Mouse (Mus musculus) left cerebral cortex, adult 9 months (tissue): ENCODE measurements around the gene Rasl11b.

Experiments used
- DNase-seq, 2 experiments: peaks; one replicate each; pipeline ENCODE4 v3.0.0; 2022; ENCODE audit warnings: low spot score in 2 of 2

The Rasl11b gene

DNA sequence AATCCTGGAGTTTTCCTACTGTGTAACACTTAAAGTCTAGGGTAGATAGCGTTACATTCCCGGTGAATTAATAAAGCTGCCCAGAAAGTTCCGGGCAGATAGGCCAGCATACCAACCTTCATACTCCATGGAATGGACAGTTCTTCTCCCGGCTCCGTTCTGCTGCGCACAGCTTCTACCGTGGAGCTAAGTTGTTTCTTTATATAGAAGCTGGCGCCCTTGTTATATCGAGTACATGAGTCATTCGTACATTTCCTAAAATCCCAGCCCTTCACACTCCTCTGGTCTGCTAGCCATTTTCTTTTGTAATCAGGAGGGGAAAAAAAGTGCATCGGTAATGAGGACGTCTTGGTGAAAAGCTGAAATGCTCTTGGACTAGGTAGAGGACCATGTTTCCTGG lies 7.0 kb upstream of the Rasl11b start:
- peak in 1 of 2 experiments; percentile 42 for DNase-seq

DNA sequence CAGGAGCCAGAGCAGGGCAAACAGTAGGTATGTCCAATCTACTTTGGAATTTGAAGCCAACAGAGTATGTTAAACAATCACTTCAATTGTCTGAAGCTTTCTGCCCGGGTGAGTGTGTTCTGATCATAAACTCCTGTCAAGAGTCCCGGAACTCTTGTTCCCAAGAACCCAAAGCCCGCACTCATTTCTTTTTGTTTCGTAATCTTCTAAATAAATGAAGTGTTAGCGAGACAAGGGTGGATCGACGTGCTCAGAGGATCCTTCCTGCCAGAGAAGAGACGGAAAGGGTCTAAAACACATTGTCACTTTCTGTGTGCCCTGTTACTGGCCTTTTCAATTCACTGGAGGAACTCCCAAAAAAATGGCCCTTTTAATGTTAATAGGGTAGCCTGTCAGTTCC lies 6.2 kb upstream of the Rasl11b start:
- no peak for DNase-seq

DNA sequence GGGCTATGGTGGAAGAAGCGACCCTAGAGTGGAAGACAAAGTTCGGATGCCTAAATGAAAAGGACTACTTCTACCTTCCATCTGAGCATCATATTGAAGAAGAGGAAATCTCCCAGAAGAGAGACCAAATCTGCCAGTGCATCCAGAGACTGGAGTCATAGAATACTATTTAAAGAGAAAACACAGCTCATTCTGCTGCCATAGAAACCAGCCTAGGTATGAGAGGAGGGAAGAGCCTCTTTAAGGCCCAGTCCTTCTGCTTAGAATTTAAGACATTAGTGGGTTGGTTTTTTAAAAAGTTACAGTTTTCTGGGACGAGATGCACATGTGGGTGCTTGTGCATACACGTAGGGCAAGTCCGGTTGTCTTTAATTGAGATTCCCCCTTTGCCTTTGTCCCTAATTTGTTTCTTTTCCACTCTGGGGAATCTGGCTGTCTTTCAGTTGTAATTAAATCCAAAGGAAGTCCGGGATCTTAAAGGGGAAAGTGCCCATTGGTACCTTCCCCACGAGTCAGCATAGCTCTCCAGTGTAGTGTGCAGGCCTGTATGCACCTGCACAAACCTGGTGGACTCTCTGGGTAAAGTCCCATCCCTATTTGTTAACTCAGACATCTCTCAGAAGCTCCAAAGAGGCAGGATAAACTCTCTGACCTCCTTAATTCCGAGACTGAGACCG lies 5.5 kb upstream of the Rasl11b start:
- no peak for DNase-seq

DNA sequence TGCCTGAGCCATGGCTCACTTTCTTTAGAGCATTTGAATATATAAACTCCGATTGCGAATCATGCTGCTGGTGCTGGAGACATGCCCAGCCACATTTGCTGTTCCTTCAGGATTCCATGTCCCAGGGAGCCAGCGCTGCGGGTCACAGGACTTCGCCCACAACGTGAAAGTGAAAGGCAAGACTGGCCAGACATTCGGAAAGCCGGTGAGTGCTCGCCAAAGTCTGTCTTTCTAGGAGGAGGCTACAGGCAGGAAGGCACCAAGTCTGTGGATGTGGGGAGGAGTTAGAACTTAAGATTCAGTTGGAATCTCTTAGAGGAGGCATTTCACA lies 5.0 kb upstream of the Rasl11b start:
- DNase-seq: peak in 1 of 2 experiments; percentile 42

DNA sequence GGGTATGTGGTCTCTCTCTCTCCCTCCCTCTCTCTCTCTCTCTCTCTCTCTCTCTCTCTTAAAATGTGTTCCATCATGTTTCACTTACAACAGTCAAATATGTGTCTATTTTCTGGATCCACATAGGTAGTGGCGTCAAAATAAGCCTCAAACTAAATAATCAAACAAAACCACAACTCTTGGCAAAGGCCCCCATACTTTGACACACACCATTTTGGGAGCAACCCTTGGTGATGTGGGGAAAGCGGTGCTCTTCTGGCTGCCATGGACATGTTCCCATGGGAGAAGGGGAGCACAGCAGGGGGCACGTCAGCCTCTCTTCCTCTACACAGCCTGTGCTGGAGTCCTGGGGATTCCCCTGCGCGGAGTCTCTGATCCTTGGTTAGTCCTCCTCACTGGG lies 4.2 kb upstream of the Rasl11b start:
- DNase-seq: no peak

DNA sequence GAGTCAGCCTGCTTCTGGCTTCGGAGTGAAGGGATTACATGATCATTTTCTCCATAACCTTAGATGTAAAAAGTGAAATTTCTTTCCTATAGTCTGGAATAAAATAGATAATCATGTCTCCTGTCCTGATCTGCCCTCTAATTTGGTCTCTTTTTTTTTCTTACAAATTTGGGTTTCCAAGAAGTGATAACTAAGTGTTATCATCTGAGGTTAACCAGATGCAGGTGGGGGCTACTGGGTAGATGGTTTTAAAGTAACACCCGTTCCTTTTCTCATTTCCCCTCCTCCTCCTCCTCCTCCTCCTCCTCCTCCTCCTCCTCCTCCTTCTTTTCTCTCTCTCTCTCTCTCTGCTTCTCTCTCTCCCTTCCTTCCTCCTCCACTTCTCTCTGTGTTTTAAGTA lies 2.1 kb upstream of the Rasl11b start:
- DNase-seq: no peak

DNA sequence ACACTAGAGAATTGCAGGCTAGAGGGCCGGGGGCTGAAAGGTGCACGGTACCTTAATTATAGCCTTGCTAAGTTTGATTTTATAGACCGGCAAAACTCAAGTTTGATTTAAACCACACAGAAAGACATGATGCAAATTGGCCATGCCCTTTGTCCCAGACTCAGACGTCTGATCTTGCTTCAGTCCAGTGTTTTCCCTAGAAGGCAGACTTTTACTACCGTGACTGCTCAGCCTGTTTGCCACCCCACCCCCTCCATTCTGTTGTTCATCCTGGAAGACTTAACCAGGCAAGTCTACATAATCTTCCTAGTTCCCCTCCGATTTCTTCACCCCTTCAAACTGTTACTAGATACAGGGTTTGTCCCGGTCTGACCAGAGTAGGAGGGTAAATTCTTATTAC lies 1.5 kb upstream of the Rasl11b start:
- no peak for DNase-seq

DNA sequence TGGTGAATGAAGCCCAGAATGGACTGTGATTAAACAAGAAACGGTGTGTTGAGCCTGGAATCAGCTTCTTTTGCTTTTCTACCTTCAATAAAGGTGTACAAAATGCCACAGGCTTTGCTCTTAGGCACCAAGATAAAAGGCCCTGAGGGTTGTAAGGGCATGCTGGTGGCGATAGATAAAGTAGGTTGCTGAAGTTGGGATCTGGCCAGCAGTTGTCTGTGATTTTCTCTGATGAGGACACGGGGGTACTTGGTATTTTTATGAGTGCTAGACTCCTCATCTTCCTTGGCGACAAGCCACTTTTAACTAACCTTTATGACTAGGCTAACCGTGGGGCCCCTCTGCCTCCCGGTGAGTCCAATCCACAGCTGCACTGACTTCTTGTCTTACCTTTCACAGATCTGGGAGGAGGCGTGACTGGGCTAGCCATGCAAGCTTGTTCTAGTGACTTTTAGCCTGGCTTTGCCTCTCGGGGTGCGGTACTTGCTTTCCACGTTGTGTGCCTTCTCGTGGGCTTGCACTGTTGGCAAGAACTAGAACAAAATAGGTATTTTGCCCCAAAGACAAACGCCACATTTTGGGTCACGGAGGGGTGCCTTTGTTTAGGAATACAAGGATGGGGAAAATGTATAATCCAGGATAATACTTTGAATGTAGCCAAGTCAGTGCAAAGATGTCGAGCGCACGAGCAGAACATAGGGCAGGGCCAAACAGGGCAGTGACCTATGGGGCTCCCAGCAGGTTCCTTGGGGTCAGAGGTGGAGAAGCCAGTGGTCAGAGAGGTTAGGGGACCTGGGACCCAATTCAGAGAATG lies 852 bp upstream of the Rasl11b start:
- DNase-seq: no peak

DNA sequence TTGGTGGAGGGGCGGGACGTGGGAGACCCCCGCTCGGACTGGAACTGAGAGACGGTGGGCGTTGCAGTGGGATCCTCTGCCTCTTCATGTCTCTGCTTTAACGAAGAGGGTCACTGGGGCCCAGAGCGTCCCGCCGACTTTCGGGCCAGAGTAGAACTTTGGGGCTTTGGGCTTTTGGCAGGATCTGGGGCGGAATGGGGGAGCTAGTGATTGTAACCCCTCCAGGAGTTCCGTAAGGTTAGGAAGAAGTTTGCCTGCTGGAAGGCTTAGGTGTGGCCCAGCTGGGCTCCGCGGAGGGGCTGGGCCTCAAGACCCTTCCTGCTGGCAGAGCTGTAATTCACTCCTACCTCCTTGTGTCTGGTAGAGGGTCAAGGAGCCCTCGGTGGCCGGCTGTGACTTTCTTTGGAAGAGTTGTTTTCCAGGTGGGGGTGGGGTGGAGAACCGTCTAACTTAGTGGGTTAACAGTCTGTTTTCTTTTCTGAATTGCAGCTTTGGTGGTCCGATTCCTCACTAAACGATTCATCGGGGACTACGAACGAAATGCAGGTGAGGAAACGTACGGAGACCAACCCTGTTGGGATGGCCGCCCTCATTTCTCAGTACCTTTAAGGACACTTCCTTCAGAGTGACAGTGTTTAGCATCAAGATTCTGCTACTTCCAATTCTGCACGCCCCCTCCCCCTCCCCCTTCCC lies 674 bp downstream of the Rasl11b start:
- no peak for DNase-seq

DNA sequence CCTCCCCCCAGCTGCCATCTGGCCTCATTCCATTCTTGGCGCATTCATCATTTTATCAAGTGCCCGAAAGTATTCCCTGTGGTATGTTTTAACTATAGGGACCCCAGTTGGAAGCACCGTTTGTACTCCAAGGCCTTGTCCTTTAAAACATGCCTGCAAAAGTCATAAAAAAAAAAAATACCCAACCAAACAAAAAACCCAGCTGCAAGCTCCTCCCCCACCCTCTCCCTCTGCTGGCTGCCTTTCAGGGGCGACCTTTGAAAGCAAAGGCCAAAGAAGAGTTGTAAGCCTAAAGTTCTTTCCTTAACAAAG lies 1.2 kb downstream of the Rasl11b start:
- DNase-seq: no peak

DNA sequence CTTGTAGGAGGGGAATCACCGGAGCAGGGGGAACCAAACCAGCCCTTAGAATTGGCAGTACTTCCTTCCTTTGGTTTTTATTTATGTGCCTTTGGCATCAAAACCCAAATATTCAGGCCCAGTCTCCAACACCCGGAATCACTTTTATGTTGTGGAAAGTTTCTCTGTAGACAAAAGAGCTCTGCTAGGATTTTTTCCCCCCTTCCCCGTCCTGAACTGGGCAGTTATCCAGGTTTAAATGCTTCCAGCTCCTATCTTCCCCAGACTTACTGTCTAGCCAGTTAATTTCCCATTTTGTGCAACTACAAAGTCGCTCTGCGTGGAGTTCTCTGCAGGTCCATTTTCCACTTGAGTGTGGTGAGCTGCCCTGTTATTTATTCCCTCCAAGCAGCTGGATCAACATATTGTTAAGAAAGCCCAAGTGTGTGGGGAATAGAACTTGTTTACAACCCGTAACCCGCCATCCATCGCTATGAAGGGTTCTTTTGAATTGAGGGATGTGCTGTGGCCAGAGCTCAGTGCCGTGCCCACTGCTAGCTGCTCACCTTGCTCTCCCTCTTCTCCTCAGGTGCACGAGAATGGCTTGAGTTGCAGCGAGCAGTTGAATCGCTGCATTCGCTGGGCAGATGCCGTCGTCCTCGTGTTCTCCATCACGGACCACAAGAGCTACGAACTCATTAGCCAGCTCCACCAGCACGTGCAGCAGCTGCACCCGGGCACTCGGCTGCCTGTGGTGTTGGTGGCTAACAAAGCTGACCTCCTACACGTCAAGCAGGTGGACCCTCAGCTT lies 2.6 kb downstream of the Rasl11b start:
- DNase-seq: no peak

DNA sequence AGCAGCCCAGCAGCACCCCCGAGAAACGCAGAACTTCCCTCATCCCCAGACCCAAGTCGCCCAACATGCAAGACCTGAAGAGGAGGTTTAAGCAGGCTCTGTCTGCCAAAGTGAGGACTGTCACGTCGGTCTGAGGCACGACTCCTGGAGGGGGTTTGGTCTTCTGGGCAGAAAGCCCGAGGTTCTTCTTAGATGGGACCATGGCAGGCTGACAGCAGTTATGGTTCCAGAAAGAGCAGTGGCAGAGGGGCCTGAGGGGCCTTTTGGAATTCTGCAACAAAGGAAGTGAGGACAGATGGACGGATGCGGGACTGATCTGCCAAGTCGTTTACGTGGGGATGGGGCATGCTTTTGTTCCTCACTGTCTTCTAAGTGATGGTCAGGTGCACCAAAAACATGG lies 3.4 kb downstream of the Rasl11b start:
- no peak for DNase-seq

DNA sequence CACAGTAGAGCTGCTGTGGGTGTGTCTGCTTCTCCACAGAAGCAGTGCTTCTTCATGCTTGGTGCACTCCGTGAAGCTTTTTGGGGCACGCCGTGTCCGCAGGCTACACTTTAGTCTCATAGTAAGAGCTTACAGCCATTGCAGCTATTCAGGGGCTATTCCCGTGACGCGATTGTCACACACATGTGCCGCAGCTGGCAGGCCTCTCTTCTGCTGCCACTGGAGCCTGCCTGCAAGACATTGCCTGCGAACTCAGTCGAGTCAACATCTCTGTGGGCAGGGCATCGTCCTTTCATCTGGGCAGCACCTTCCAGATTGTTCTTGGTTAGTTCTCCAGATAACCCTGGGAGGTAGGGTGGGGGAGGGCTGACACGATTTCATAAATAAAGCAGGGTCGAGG lies 4.7 kb downstream of the Rasl11b start:
- no peak for DNase-seq

DNA sequence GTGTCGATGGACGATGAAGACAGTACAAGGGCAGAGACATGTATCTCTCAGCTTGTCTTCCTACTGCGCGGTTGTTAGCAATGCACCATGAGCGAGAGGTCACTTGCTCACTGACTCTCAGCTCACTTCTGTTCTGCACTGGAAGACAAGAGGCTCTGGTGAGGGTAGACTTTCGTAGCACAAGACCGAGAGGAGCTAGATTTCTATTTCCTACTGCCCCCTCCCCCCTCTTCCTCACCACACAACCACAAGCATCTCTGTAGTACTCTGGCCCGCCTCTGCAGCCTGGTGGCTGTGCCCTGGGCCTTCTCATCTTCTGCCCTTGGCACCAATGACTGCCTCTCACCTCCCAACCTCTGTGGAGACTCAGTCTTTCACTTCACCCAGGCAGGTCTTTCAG lies 5.4 kb downstream of the Rasl11b start:
- no peak for DNase-seq

DNA sequence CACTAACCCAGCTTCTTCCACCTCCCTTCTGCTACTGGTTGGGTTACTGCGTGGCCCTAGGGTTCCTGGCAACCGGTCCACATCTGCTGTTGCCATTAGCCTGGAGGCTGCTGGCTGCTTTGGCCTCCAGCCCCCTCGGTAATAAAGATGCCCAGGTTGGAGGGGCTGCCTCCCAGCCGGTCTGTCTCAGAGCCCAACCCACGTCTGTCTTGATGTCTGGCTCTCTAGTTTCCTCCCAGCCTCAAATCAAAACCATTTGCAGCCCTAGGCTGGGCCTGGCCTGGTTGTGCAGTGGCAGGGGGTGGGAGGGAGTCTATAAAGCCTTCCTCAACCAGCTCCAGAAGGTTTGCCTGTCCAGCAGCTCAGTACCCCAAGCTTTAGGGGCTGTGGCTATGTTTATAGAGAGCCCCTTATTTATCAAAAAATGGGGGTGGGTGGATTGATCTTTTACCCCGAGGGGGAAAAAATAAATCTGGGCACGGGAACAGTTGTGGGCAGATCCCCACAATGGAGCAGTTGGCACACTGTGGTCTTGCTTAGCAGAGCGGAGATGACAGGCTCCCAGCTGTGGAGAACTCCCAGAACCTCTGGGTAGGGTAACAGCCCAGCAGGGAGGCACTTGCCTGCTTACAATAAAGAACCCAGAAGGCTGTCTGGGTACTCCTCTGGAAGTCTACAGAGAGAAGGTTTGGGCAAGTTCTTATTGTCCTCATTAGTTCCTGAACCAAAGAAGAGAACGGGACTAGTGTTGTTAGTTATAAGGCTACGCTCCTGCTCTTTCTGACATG lies 6.7 kb downstream of the Rasl11b start:
- DNase-seq: no peak

DNA sequence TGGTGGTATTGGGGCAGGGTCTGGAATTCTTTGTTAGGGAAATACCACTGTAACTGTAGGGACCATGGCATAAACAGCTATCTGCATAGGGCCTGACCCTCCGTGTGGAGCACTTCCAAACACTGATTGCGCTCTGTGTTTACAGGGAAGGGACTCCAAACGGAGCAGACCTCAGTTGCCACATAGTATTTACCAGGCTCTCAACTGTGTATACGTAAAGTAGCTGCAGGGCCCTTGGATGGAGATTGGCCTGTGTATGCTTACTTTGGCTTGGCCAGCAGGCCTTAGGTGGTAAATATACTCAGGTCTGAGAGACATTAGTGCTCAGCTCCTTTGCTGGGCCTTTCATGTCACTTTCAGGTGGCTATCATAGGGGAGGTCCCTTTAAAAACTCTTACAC lies 7.4 kb downstream of the Rasl11b start:
- no peak for DNase-seq

DNA sequence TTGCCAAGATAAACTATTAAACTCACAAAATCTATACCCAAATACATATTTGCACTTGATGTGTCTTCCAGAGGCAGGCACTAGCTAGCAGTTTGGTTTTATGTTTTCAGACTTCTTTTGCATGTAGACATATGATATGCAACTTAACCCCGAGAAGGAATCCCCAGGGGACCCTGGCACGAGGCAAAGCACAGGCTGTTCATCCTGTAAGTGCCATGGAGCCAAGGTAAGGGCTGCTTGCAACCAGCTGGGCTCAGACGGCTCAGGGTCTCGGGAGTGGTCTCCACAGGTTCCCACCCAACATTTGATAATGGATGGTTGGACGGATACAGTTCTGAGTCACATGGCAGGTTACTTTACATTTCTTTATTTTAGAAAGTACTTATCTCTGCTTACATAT lies 9.4 kb downstream of the Rasl11b start:
- no peak for DNase-seq

DNA sequence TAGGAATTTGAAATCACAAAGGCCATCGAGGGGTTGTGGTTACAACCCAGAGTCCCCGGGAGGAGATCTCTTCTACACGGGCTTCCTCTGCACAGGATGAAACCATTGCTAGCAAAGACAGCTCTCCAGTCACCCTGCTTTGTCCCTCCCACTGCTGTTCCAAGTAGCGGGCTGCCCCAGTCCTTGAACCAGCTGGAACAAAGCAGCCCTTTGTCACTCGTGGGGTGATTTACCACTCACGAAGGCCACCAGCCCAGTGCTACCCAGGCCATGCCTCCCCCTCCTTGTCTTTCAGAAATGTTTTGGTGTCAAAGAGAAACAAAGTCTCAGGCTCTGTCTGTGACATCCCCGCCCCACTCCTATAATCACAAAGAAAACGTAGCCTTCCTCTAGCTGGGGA lies 10.4 kb downstream of the Rasl11b start:
- DNase-seq: no peak

DNA sequence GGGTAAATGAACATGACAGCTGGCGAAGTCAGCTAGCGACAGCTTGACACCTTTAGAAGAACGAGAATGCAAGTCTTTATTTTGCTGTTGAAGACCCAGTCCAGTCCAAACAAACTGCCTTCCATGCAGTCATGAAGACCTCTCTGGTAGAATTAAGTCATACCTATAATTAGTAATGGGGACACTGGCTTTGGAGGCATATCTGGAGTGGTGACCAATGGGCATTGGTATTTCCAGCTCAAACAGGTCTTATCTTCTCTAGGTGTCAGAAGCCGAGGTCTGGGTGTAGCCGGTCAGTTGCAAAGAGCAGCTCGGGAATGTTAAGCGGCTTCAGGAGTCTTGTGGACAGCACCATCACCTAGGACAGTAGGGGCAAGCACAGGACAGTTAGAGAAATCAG lies 11.0 kb downstream of the Rasl11b start:
- no peak for DNase-seq

DNA sequence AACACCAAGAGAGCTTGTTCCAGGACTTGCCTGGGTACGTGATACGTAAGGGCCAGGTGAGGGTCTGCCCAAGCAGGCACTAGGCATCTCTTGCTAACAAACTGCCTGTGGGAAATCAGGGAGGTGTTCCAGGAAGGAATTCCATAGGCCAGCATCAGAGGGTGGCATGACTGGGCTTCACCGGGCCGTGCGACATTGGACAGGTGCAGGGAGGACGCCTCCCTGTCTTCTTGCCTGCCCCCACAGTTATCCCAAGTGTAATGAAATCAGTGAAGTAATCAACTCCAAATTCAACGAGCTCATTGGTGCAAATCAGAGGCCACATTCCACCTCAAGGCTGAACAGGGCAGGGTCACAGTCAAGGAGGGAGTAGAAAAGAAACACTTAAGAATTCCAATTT lies 11.6 kb downstream of the Rasl11b start:
- DNase-seq: no peak

DNA sequence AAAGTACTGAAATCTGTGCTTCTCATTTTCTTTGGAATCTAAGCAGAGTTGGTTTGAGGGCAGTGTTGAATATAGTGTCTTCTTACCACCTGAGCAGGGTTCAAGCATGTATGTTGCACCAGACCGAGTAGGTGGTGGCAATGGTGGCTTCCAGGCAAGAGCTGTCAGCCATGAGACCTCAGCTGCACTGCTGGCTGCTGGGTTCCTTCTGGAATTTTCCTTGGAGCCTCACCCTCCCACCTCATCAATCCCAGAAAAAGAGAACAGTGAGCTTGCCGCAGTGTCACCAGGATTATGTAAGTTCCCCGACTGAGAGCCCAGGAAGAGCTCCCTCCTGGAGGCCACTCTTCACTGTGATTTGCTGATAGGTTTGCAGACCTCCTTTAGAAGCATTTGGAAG lies 12.1 kb downstream of the Rasl11b start:
- DNase-seq: peak; percentile 71 to 79

DNA sequence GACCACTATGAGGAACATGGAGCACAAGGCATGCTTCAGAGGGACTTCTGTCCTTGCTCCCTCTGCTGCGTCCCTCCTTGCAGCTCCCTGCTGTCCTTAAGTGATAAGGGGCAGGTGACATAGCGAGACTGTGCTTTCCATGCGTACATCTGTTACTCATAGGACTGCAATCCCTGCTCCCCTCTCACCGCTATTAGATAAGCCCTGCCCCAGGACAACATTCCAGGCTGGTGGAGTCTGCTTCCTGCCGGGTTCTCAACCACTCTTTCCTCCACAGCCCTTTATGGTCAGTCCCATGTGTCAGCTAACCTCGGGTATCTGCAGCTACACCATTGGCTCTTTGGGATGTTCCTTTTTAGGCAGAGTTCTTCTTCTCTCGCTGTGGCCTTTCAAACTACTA lies 13.4 kb downstream of the Rasl11b start:
- DNase-seq: no peak
